In the genomic region with DNA sequence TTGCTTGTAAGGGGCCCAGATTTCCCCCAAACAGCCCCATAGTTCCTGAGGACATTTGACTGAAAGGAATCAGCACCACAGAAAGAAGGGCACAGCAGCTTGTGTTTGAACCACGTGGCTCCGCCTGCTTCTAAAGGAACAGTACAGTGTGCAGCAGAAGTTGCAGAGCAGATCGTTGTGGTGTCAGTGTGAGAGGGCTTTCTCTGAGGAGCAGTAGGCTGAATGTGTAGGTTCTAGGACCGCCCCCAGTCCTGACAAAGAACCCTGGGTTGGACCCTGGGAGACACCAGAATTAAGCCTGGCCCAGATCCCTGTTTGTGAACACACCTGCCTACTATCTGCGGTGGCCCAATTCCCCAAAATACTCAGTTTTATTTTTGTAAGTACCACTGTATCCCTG, we compare ENCODE assay signal across 9 mouse cellular contexts. TPM values are rescaled to one million over a fixed set of nuclear protein-coding genes. Genes with fewer than 3 reads are reported as not detected.
A peak's percentile ranks its signal among the peaks of the same experiment; 100 is the strongest.
DNase-seq lines count a peak whose midpoint lies in the region; ATAC-seq and TF ChIP-seq lines count a peak whose summit lies in the region.
"Had no signal": no experiment of that assay in that cellular context is flagged by ENCODE, and none has a peak within 500 bp of the region (broad histone marks: within the 10 kb centered on the region; RNA-seq: fewer than 3 reads in every experiment).

No protein-coding gene starts in this region.

- H3K4me3 ChIP-seq in hindbrain, embryonic 10.5 days, result peak overlapping the region; percentile 68; the same call in 1 of the 2 replicates
- no peak overlapping the region for H3K4me3 ChIP-seq in hindbrain, embryonic 12.5 days
- peak overlapping the region; percentile 76; the same call in 1 of the 2 replicates for H3K4me3 ChIP-seq in limb, embryonic 10.5 days
- H3K4me3 ChIP-seq in kidney, adult 2 months (ENCODE audit: insufficient read depth, low read depth, low read length), result no peak overlapping the region

- no peak for TF ChIP-seq POLR2A in kidney, adult 2 months (IDR thresholded peaks at IDR 0.05; ENCODE audit: low read depth, low read length)

- H3K27ac ChIP-seq in hindbrain, embryonic 10.5 days, result 0 out of 2 replicates have a peak overlapping the region, but pooled peaks have one; percentile 91
- no peak overlapping the region for H3K27ac ChIP-seq in hindbrain, embryonic 12.5 days
- H3K27ac ChIP-seq in limb, embryonic 10.5 days, result 0 out of 2 replicates have a peak overlapping the region, but pooled peaks have one; percentile 95
- H3K27ac ChIP-seq in kidney, adult 2 months (ENCODE audit: insufficient read depth, low read depth, low read length), result no peak overlapping the region

- no peak for ATAC-seq in hindbrain, embryonic 12.5 days (ENCODE audit: low FRiP score)

- 72% methylated on average over 5 of the region's 5 CpGs for WGBS in hindbrain, embryonic 10.5 days
- WGBS in hindbrain, embryonic 12.5 days, result 73% methylated on average over 5 of the region's 5 CpGs
- 80% methylated on average over 5 of the region's 5 CpGs for WGBS in limb, embryonic 10.5 days
- 69% methylated on average over 5 of the region's 5 CpGs for WGBS in kidney, adult 2 months

- no peak for DNase-seq in hindbrain, embryonic 10.5 days (ENCODE audit: low spot score)
- DNase-seq in thymus, postnatal 0 days (ENCODE audit: low spot score), result peak; percentile 57
- DNase-seq in thymus, adult 18-20 months, result no peak
- no peak for DNase-seq in limb, embryonic 10.5 days (ENCODE audit: low spot score)
- DNase-seq in telencephalon, adult 2 months (ENCODE audit: low read depth, low spot score), result peak; percentile 74
- no peak for DNase-seq in kidney, adult 2 months
- no peak for DNase-seq in MN1 (ENCODE audit: low spot score)
- DNase-seq: gastrocnemius, postnatal 25 days had no signal

- TF ChIP-seq CTCF in kidney, adult 2 months (conservative IDR thresholded peaks at IDR 0.05; ENCODE audit: insufficient read depth, insufficient read length, low read depth, low read length), result no peak

- peaks cover 26% of the 10 kb centered on the region for H3K36me3 ChIP-seq in hindbrain, embryonic 10.5 days
- peaks cover 23% of the 10 kb centered on the region for H3K36me3 ChIP-seq in hindbrain, embryonic 12.5 days
- peaks cover 37% of the 10 kb centered on the region for H3K36me3 ChIP-seq in limb, embryonic 10.5 days
- no peaks in the 10 kb centered on the region for H3K36me3 ChIP-seq in kidney, adult 2 months (ENCODE audit: control insufficient read depth, insufficient read depth, low read length)

- H3K4me1 ChIP-seq in hindbrain, embryonic 10.5 days (replicated peaks), result peaks cover 54% of the 10 kb centered on the region
- H3K4me1 ChIP-seq in hindbrain, embryonic 12.5 days, result peaks cover 30% of the 10 kb centered on the region
- H3K4me1 ChIP-seq in limb, embryonic 10.5 days, result peaks cover 45% of the 10 kb centered on the region
- peaks cover 6% of the 10 kb centered on the region; the same call in 1 of the 2 replicates for H3K4me1 ChIP-seq in kidney, adult 2 months (ENCODE audit: control insufficient read depth, insufficient read depth, low read length)

- no peaks in the 10 kb centered on the region for H3K27me3 ChIP-seq in hindbrain, embryonic 10.5 days (ENCODE audit: insufficient read depth, poor library complexity, severe bottlenecking)
- H3K27me3 ChIP-seq in hindbrain, embryonic 12.5 days, result no peaks in the 10 kb centered on the region
- H3K27me3 ChIP-seq in limb, embryonic 10.5 days (ENCODE audit: low read depth, poor library complexity, severe bottlenecking), result no peaks in the 10 kb centered on the region
- no peaks in the 10 kb centered on the region for H3K27me3 ChIP-seq in kidney, adult 2 months (replicated peaks; ENCODE audit: control insufficient read depth, insufficient read depth, low read length)

- no peaks in the 10 kb centered on the region for H3K9me3 ChIP-seq in hindbrain, embryonic 10.5 days
- no peaks in the 10 kb centered on the region for H3K9me3 ChIP-seq in hindbrain, embryonic 12.5 days (replicated peaks)
- no peaks in the 10 kb centered on the region for H3K9me3 ChIP-seq in limb, embryonic 10.5 days (replicated peaks)

- no peak overlapping the region for H3K4me2 ChIP-seq in hindbrain, embryonic 12.5 days (replicated peaks)

- no peak overlapping the region for H3K9ac ChIP-seq in hindbrain, embryonic 12.5 days

RNA-seq across cellular contexts. Expression of gene Orai3, which starts 1.6 kb away (rescaled TPM):
- 10.3 and 11.9 TPM in 2 replicates for polyA plus RNA-seq in hindbrain, embryonic 10.5 days (2016; fragmentation: Nextera tagmentation; extraction: Ambion mirVana)
- polyA plus RNA-seq in hindbrain, embryonic 12.5 days (2016; fragmentation: Nextera tagmentation; extraction: Ambion mirVana), result 9.6 and 10.0 TPM in 2 replicates
- polyA plus RNA-seq in thymus, postnatal 0 days (2015; fragmentation: Nextera tagmentation; extraction: Ambion mirVana), result 16.1 TPM in 2 replicates
- 15.2 and 16.0 TPM in 2 replicates for polyA plus RNA-seq in limb, embryonic 10.5 days (2016; fragmentation: Nextera tagmentation; extraction: Ambion mirVana)
- polyA plus RNA-seq in kidney, adult 2 months (2012; rRNA removed), result 28.2 and 34.6 TPM in 2 replicates

RNA-seq across cellular contexts. Expression of gene Setd1a, which starts 5.2 kb away (rescaled TPM):
- 16.5 and 18.7 TPM in 2 replicates for polyA plus RNA-seq in hindbrain, embryonic 10.5 days (2016; fragmentation: Nextera tagmentation; extraction: Ambion mirVana)
- 19.8 and 23.4 TPM in 2 replicates for polyA plus RNA-seq in hindbrain, embryonic 12.5 days (2016; fragmentation: Nextera tagmentation; extraction: Ambion mirVana)
- polyA plus RNA-seq in thymus, postnatal 0 days (2015; fragmentation: Nextera tagmentation; extraction: Ambion mirVana), result 18.2 and 21.1 TPM in 2 replicates
- 21.9 and 24.2 TPM in 2 replicates for polyA plus RNA-seq in limb, embryonic 10.5 days (2016; fragmentation: Nextera tagmentation; extraction: Ambion mirVana)
- 8.8 and 10.9 TPM in 2 replicates for polyA plus RNA-seq in kidney, adult 2 months (2012; rRNA removed)

RNA-seq across cellular contexts. Expression of gene Gm49388, which starts 14.1 kb away (rescaled TPM):
- polyA plus RNA-seq in hindbrain, embryonic 10.5 days (2016; fragmentation: Nextera tagmentation; extraction: Ambion mirVana), result not detected in 2 replicates
- polyA plus RNA-seq in hindbrain, embryonic 12.5 days (2016; fragmentation: Nextera tagmentation; extraction: Ambion mirVana), result not detected in 2 replicates
- polyA plus RNA-seq in thymus, postnatal 0 days (2015; fragmentation: Nextera tagmentation; extraction: Ambion mirVana), result not detected in 2 replicates
- not detected in 2 replicates for polyA plus RNA-seq in limb, embryonic 10.5 days (2016; fragmentation: Nextera tagmentation; extraction: Ambion mirVana)
- not detected in 2 replicates for polyA plus RNA-seq in kidney, adult 2 months (2012; rRNA removed)

RNA-seq across cellular contexts. Expression of gene Fbxl19, which starts 26.9 kb away (rescaled TPM):
- polyA plus RNA-seq in hindbrain, embryonic 10.5 days (2016; fragmentation: Nextera tagmentation; extraction: Ambion mirVana), result 8.6 and 8.9 TPM in 2 replicates
- 10.7 and 11.4 TPM in 2 replicates for polyA plus RNA-seq in hindbrain, embryonic 12.5 days (2016; fragmentation: Nextera tagmentation; extraction: Ambion mirVana)
- 1.6 and 1.7 TPM in 2 replicates for polyA plus RNA-seq in thymus, postnatal 0 days (2015; fragmentation: Nextera tagmentation; extraction: Ambion mirVana)
- polyA plus RNA-seq in limb, embryonic 10.5 days (2016; fragmentation: Nextera tagmentation; extraction: Ambion mirVana), result 9.4 and 10.8 TPM in 2 replicates
- 14.6 and 20.8 TPM in 2 replicates for polyA plus RNA-seq in kidney, adult 2 months (2012; rRNA removed)

RNA-seq across cellular contexts. Expression of gene Hsd3b7, which starts 29.1 kb away (rescaled TPM):
- polyA plus RNA-seq in hindbrain, embryonic 10.5 days (2016; fragmentation: Nextera tagmentation; extraction: Ambion mirVana), result 7.4 and 7.8 TPM in 2 replicates
- 8.6 and 8.8 TPM in 2 replicates for polyA plus RNA-seq in hindbrain, embryonic 12.5 days (2016; fragmentation: Nextera tagmentation; extraction: Ambion mirVana)
- polyA plus RNA-seq in thymus, postnatal 0 days (2015; fragmentation: Nextera tagmentation; extraction: Ambion mirVana), result 8.7 and 10.4 TPM in 2 replicates
- 5.5 and 8.2 TPM in 2 replicates for polyA plus RNA-seq in limb, embryonic 10.5 days (2016; fragmentation: Nextera tagmentation; extraction: Ambion mirVana)
- 45.0 and 49.3 TPM in 2 replicates for polyA plus RNA-seq in kidney, adult 2 months (2012; rRNA removed)

Comparison
In these comparisons a context has a peak if more than half of its experiments do, and no peak if none do; other contexts are left out.
1. DNase-seq: peak in thymus, postnatal 0 days (single experiment) and telencephalon, adult 2 months (single experiment); none in hindbrain, embryonic 10.5 days (single experiment), thymus, adult 18-20 months (0 of 2), limb, embryonic 10.5 days (single experiment), kidney, adult 2 months (single experiment) and MN1 (single experiment).
2. H3K27ac ChIP-seq: peak in hindbrain, embryonic 10.5 days (single experiment) and limb, embryonic 10.5 days (single experiment); none in hindbrain, embryonic 12.5 days (single experiment) and kidney, adult 2 months (single experiment).
3. H3K4me3 ChIP-seq: peak in hindbrain, embryonic 10.5 days (single experiment) and limb, embryonic 10.5 days (single experiment); none in hindbrain, embryonic 12.5 days (single experiment) and kidney, adult 2 months (single experiment).